Comparison of ENCODE assay signal across 8 mouse cellular contexts in genomic region chr6:72957093-72957435, GRCm38 (mm10). TPM values are rescaled to one million over a fixed set of nuclear protein-coding genes. Genes with fewer than 3 reads are reported as not detected.
DNase-seq lines count a peak whose midpoint lies in the region; ATAC-seq and TF ChIP-seq lines count a peak whose summit lies in the region.

No protein-coding gene starts in this region.

- 1% methylated on average over 14 of the region's 14 CpGs for WGBS in heart, embryonic 10.5 days
- WGBS in embryonic facial prominence, embryonic 10.5 days, result 2% methylated on average over 14 of the region's 14 CpGs
- WGBS in intestine, postnatal 0 days, result 2% methylated on average over 14 of the region's 14 CpGs
- 1% methylated on average over 14 of the region's 14 CpGs for WGBS in neural tube, embryonic 15.5 days

- peak overlapping the region; percentile 95 for H3K4me3 ChIP-seq in heart, embryonic 10.5 days
- H3K4me3 ChIP-seq in embryonic facial prominence, embryonic 10.5 days, result peak overlapping the region; percentile 94
- H3K4me3 ChIP-seq in intestine, postnatal 0 days (ENCODE audit: low read depth, low read length), result peak overlapping the region; percentile 90
- peak overlapping the region; percentile 90 for H3K4me3 ChIP-seq in neural tube, embryonic 15.5 days (replicated peaks)

- H3K36me3 ChIP-seq in heart, embryonic 10.5 days, result no peaks in the 10 kb centered on the region
- H3K36me3 ChIP-seq in embryonic facial prominence, embryonic 10.5 days (replicated peaks), result no peaks in the 10 kb centered on the region
- no peaks in the 10 kb centered on the region for H3K36me3 ChIP-seq in intestine, postnatal 0 days (ENCODE audit: control insufficient read depth, insufficient read depth)
- no peaks in the 10 kb centered on the region for H3K36me3 ChIP-seq in neural tube, embryonic 15.5 days

- H3K27ac ChIP-seq in heart, embryonic 10.5 days, result peak overlapping the region; percentile 74
- H3K27ac ChIP-seq in embryonic facial prominence, embryonic 10.5 days (replicated peaks), result peak overlapping the region; percentile 99
- H3K27ac ChIP-seq in intestine, postnatal 0 days (ENCODE audit: low read depth, low read length), result no peak overlapping the region
- peak overlapping the region; percentile 96 for H3K27ac ChIP-seq in neural tube, embryonic 15.5 days (replicated peaks)

- H3K4me2 ChIP-seq in intestine, postnatal 0 days (replicated peaks; ENCODE audit: low read depth), result peak overlapping the region; percentile 72
- H3K4me2 ChIP-seq in neural tube, embryonic 15.5 days, result peak overlapping the region; percentile 68

- no peaks in the 10 kb centered on the region for H3K9me3 ChIP-seq in heart, embryonic 10.5 days
- no peaks in the 10 kb centered on the region for H3K9me3 ChIP-seq in embryonic facial prominence, embryonic 10.5 days
- H3K9me3 ChIP-seq in intestine, postnatal 0 days (ENCODE audit: control insufficient read depth), result no peaks in the 10 kb centered on the region
- H3K9me3 ChIP-seq in neural tube, embryonic 15.5 days (replicated peaks), result no peaks in the 10 kb centered on the region

- H3K4me1 ChIP-seq in heart, embryonic 10.5 days, result peaks cover 19% of the 10 kb centered on the region
- peaks cover 53% of the 10 kb centered on the region for H3K4me1 ChIP-seq in embryonic facial prominence, embryonic 10.5 days
- H3K4me1 ChIP-seq in intestine, postnatal 0 days (replicated peaks; ENCODE audit: control insufficient read depth, insufficient read depth, low read length), result peaks cover 9% of the 10 kb centered on the region; the same call in 1 of the 2 replicates
- H3K4me1 ChIP-seq in neural tube, embryonic 15.5 days, result peaks cover 32% of the 10 kb centered on the region

- no peak for TF ChIP-seq CTCF in intestine, postnatal 0 days (IDR thresholded peaks at IDR 0.05; ENCODE audit: low read depth)

- no peak for ATAC-seq in intestine, postnatal 0 days
- ATAC-seq in neural tube, embryonic 15.5 days (ENCODE audit: low FRiP score), result no peak

- H3K9ac ChIP-seq in intestine, postnatal 0 days (ENCODE audit: low read depth, low read length), result 0 out of 2 replicates have a peak overlapping the region, but pooled peaks have one; percentile 7
- H3K9ac ChIP-seq in neural tube, embryonic 15.5 days (replicated peaks), result peak overlapping the region; percentile 100

- no peaks in the 10 kb centered on the region for H3K27me3 ChIP-seq in heart, embryonic 10.5 days (ENCODE audit: insufficient read depth, poor library complexity, severe bottlenecking)
- H3K27me3 ChIP-seq in embryonic facial prominence, embryonic 10.5 days (replicated peaks; ENCODE audit: low read depth, poor library complexity, severe bottlenecking), result no peaks in the 10 kb centered on the region
- no peaks in the 10 kb centered on the region for H3K27me3 ChIP-seq in intestine, postnatal 0 days (replicated peaks; ENCODE audit: control insufficient read depth, insufficient read depth, low read length)
- H3K27me3 ChIP-seq in neural tube, embryonic 15.5 days (replicated peaks), result no peaks in the 10 kb centered on the region

- no peak for DNase-seq in heart, embryonic 10.5 days (ENCODE audit: low spot score)
- no peak for DNase-seq in heart, adult 8-10 months (ENCODE audit: low spot score)
- peak; percentile 30 for DNase-seq in A20 (ENCODE audit: low read depth, low spot score)
- no peak for DNase-seq in embryonic facial prominence, embryonic 10.5 days (ENCODE audit: low spot score)
- DNase-seq in spleen, postnatal 4 days (ENCODE audit: low spot score in 2 of 2), result no peak
- DNase-seq in urinary bladder, postnatal 10 days (ENCODE audit: low spot score), result no peak

RNA-seq across cellular contexts. Expression of gene Tmsb10, which starts 1.5 kb away (rescaled TPM):
- 1,830 and 2,375 TPM in 2 replicates for polyA plus RNA-seq in heart, embryonic 10.5 days (2016; fragmentation: Nextera tagmentation; extraction: Ambion mirVana)
- 100 to 1,000 TPM in 1 of 4 experiments, 10 to 100 TPM in 3; 69.4 to 102 (median 73.2) TPM for total RNA-seq in heart, adult 8-10 months (2022)
- 3,167 and 3,450 TPM in 2 replicates for polyA plus RNA-seq in embryonic facial prominence, embryonic 10.5 days (2016; fragmentation: Nextera tagmentation; extraction: Ambion mirVana)
- 3,149 and 3,323 TPM in 2 replicates for polyA plus RNA-seq in intestine, postnatal 0 days (2015; fragmentation: Nextera tagmentation; extraction: Ambion mirVana)
- polyA plus RNA-seq in neural tube, embryonic 15.5 days (2015; fragmentation: Nextera tagmentation; extraction: Ambion mirVana), result 3,928 and 4,902 TPM in 2 replicates

RNA-seq across cellular contexts. Expression of gene Kcmf1, which starts 57.3 kb away (rescaled TPM):
- 37.4 and 37.7 TPM in 2 replicates for polyA plus RNA-seq in heart, embryonic 10.5 days (2016; fragmentation: Nextera tagmentation; extraction: Ambion mirVana)
- 100 to 1,000 TPM in 1 of 4 experiments, 10 to 100 TPM in 3; 86.4 to 102 (median 90.7) TPM for total RNA-seq in heart, adult 8-10 months (2022)
- polyA plus RNA-seq in embryonic facial prominence, embryonic 10.5 days (2016; fragmentation: Nextera tagmentation; extraction: Ambion mirVana), result 32.3 and 37.5 TPM in 2 replicates
- polyA plus RNA-seq in intestine, postnatal 0 days (2015; fragmentation: Nextera tagmentation; extraction: Ambion mirVana), result 43.4 and 45.2 TPM in 2 replicates
- polyA plus RNA-seq in neural tube, embryonic 15.5 days (2015; fragmentation: Nextera tagmentation; extraction: Ambion mirVana), result 36.5 and 40.9 TPM in 2 replicates
